Mouse (Mus musculus): Measurements from ENCODE around the gene Hdgf. TPM values are rescaled to one million over a fixed set of nuclear protein-coding genes. Genes with fewer than 3 reads are reported as not detected.

The Hdgf gene
- total RNA-seq, 2 experiments from 2014 or later = 121 to 125 TPM

Other genes with a start within 250 kb of the Hdgf start
- 1 to 10 TPM in 1 of 2 experiments, under 1 TPM in 1; 0.80 to 2.3 TPM for gene Lrrc71, start 157.7 kb upstream of the Hdgf start, total RNA-seq (2021)
- under 1 TPM; 0.41 to 0.42 TPM for gene Ntrk1, start 111.2 kb upstream of the Hdgf start, total RNA-seq (2021)
- under 1 TPM; 0.29 to 0.30 TPM for gene Insrr, start 109.4 kb upstream of the Hdgf start, total RNA-seq (2021)
- 1 to 10 TPM; 9.9 TPM for gene Pear1, start 82.0 kb upstream of the Hdgf start, total RNA-seq (2021)
- not detected for gene Sh2d2a, start 59.6 kb upstream of the Hdgf start, total RNA-seq (2021)
- gene Prcc, start 20.7 kb upstream of the Hdgf start, total RNA-seq (2021) = 10 to 100 TPM; 62.3 to 66.4 TPM
- gene Mrpl24, start 13.2 kb downstream of the Hdgf start, total RNA-seq (2021) = 10 to 100 TPM; 49.4 to 55.6 TPM
- gene Isg20l2, start 24.0 kb downstream of the Hdgf start, total RNA-seq (2021) = 10 to 100 TPM; 17.1 to 19.0 TPM
- 10 to 100 TPM; 18.1 to 26.4 TPM for gene Rrnad1, start 24.4 kb downstream of the Hdgf start, total RNA-seq (2021)
- gene Crabp2, start 42.3 kb downstream of the Hdgf start, total RNA-seq (2021) = 1 to 10 TPM; 2.0 to 6.4 TPM
- 10 to 100 TPM; 14.7 to 18.5 TPM for gene Nes, start 64.8 kb downstream of the Hdgf start, total RNA-seq (2021)
- gene Bcan, start 93.9 kb downstream of the Hdgf start, total RNA-seq (2021) = 100 to 1,000 TPM; 350 to 399 TPM
- 1 to 10 TPM in 1 of 2 experiments, under 1 TPM in 1; 0.42 to 1.0 TPM for gene Hapln2, start 121.3 kb downstream of the Hdgf start, total RNA-seq (2021)
- gene Gpatch4, start 136.8 kb downstream of the Hdgf start, total RNA-seq (2021) = 10 to 100 TPM; 20.9 to 27.1 TPM
- 10 to 100 TPM; 68.4 to 70.1 TPM for gene Naxe, start 152.2 kb downstream of the Hdgf start, total RNA-seq (2021)
- not detected for gene Ttc24, start 172.0 kb downstream of the Hdgf start, total RNA-seq (2021)
- gene Iqgap3, start 175.7 kb downstream of the Hdgf start, total RNA-seq (2021) = 1 to 10 TPM; 2.1 to 2.3 TPM
- 100 to 1,000 TPM; 125 to 126 TPM for gene Mef2d, start 236.1 kb downstream of the Hdgf start, total RNA-seq (2021)